Mouse (Mus musculus): ENCODE results near the gene Fastk. TPM values are rescaled to one million over a fixed set of nuclear protein-coding genes. Genes with fewer than 3 reads are reported as not detected.

The Fastk gene
- polyA plus RNA-seq, 1 experiment from 2014 or later: 156 TPM

DNA sequence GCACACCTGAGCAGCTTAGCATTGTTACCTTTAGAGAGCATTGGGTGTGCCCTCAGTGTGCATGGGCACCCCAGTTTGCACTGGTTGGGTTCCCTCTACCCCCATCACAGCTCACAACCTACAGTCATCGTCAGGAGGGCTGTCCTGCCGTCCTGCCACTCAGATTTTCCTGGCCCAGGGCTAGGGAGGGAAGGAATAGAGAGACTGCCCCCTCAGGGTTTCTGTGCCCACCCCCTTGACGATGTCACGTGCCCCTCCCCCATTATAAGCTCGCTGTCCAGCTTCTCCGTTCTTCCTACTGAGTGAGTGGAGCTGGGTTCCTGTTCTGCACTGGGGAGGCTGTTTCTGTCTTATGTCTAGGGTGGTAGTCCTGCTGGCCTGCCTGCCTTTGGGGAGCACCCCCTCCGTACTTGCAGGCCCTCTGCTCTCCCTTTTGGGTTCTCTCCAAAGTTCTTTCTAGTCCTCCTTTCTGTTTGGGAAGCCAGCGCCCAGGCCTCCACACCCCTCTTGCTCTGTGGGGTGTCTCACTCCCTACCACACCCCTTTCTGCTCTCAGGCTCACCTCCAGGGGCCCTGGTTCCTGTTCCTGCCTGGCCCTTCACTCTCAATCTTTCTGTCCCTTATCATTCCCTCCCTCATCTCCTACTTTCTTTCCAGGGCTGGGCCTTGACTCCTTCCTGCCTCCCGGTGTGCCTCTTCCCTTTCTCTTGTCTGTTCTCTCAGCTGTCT lies 18.4 kb downstream of the Fastk start:
- H3K4me1 ChIP-seq: peaks cover 55% of the 10 kb centered on the region
- H3K9me3 ChIP-seq: no peaks in the 10 kb centered on the region
- WGBS: 14% methylated on average over 9 of the region's 9 CpGs
- DNase-seq (ENCODE audit: low spot score): no peak
- 0 out of 2 replicates have a peak overlapping the region, but pooled peaks have one; percentile 94 for H3K27ac ChIP-seq
- peak overlapping the region; percentile 78 for H3K4me3 ChIP-seq
- H3K27me3 ChIP-seq (ENCODE audit: insufficient read depth, poor library complexity, severe bottlenecking): no peaks in the 10 kb centered on the region
- peaks cover 30% of the 10 kb centered on the region for H3K36me3 ChIP-seq

GRCm38 (mm10) chr5:24426037-24426432 lies 19.1 kb downstream of the Fastk start:
- Histone ChIP-seq H3K36me3 (peaks cover 27% of the 10 kb centered on the region), H3K4me1 (peaks cover 55% of the 10 kb centered on the region), H3K4me3 (peak overlapping the region; percentile 78), H3K9me3 (no peaks in the 10 kb centered on the region), H3K27ac (peak overlapping the region; percentile 94), H3K27me3 (ENCODE audit: insufficient read depth, poor library complexity, severe bottlenecking) (no peaks in the 10 kb centered on the region)
- no peak for DNase-seq (ENCODE audit: low spot score)
- under 1% methylated on average over 10 of the region's 10 CpGs for WGBS

- WGBS: under 1% methylated on average over 28 of the region's 30 CpGs
- no peaks in the 10 kb centered on the region for H3K9me3 ChIP-seq
- H3K27me3 ChIP-seq (ENCODE audit: insufficient read depth, poor library complexity, severe bottlenecking): no peaks in the 10 kb centered on the region
- H3K27ac ChIP-seq: peak overlapping the region; percentile 94
- peaks cover 55% of the 10 kb centered on the region for H3K4me1 ChIP-seq
- DNase-seq (ENCODE audit: low spot score): peak; percentile 84
- peak overlapping the region; percentile 78 for H3K4me3 ChIP-seq
- peaks cover 27% of the 10 kb centered on the region for H3K36me3 ChIP-seq
Measured at GRCm38 (mm10) chr5:24425421-24426036, 19.6 kb downstream of the Fastk start.

DNA sequence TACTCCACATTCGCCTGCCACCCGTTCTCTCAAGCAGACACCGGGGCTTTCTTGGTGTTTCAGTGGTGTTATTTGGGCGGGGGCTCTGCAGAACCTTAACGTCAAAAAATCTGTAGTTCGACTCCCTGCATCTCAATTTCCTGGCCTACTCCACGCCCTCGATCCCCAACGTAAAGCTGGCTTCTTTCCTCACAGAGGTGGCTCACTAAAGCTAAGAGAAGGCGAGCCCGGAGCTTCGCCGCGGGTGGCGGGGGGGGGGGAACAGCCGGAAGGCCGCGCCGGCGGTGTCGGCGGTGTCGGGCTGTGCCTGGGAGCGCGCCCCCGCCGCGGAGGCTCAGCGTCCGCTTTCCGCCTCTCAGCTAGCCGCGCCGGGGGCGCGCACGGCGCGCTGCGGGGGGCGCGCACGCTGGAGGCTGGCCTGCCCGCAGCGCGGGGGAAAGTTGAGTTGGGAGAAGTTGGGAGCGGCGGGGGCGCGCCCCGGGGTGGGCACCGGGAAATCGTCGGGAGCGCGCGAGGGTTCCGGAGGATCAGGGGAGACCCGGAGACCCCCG lies 20.2 kb downstream of the Fastk start:
- DNase-seq (ENCODE audit: low spot score): peak; percentile 87
- Histone ChIP-seq H3K27me3 (ENCODE audit: insufficient read depth, poor library complexity, severe bottlenecking) (no peaks in the 10 kb centered on the region), H3K36me3 (peaks cover 27% of the 10 kb centered on the region), H3K4me3 (peak overlapping the region; percentile 78), H3K4me1 (peaks cover 55% of the 10 kb centered on the region), H3K9me3 (no peaks in the 10 kb centered on the region), H3K27ac (peak overlapping the region; percentile 94)
- WGBS: 1% methylated on average over 60 of the region's 60 CpGs

DNA sequence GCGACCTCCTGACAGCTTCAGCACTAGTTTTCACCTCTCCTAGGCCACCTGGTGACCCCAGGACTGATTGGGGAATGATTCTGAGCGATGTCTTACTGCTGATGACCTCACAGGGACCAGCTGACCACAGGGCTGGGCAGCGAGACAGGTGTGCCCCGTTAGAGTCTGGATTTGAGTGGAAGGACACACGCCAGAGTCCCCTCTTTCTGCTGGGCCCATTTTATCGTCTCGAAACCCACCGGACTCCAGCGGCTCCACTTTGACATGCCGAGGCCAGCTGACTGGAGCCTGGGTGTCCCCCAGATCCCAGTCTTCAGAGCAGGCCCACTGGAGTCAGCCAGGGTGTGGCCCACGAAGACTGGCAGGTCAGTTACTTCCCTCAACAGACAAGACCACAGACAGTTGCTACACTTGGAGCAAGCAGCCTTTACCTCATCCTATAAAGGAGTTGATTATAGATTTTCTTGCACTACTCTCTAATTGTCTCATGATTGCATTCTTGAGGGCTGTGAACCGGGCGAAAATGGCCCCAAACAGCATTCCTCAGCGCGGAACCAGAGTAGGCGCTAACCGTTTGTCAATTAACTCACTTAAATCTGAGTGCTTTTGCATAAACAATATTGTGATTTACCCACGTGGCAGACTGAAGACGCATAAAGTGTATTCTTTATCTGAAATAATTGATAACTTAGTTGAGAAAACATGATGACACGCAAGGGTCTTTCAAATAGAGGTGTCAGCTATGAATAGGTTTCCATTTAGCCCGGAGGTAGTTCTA lies 20.9 kb downstream of the Fastk start:
- DNase-seq (ENCODE audit: low spot score): no peak
- Histone ChIP-seq H3K27ac (peak overlapping the region; percentile 94), H3K4me3 (peak overlapping the region; percentile 78), H3K9me3 (no peaks in the 10 kb centered on the region), H3K36me3 (peaks cover 27% of the 10 kb centered on the region), H3K4me1 (peaks cover 55% of the 10 kb centered on the region), H3K27me3 (ENCODE audit: insufficient read depth, poor library complexity, severe bottlenecking) (no peaks in the 10 kb centered on the region)
- WGBS: 13% methylated on average over 21 of the region's 21 CpGs

DNA sequence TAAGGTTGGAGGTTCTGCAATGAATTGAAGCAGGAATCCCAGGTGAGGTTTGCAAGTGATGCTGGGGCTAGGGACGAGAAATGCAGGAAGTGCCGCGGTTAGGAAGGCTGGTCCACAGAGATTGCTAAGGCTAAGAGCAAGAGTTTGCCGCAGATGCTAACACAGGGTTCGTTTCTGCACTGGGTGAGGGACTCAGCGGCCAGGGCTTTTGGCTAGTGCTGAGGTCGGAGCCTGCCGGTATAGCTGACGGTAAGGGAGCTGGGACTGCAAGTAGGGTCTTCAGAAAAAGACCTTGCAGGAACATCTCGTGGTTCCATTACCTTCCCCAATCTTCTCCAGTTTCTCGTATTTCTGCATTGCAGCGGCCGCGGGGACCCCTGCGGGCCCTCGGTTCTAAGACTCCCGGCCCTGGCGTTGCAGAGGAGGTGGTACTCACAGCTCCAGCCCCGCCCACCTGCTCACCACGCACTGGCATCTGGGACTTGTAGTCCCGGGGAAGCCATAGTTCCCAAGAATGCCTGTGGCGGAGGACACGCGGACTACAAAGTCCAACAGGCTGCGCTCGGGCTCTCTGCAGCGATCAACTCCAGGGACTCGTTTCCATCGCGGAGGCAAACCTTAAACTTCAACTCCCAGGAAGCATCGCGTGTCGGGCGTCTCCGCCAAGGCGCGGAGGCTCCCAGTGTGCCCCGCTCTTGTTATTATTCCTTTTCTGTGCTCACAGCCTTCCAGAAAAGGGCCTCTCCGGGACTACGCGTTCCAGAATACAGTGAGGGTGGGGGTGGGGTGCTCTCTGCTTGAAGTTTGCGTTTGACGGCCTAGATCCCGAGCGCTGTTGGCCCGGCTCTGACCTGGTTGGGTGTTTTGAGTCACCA lies 21.7 kb downstream of the Fastk start, which contains the start of the genes Cdk5 and Slc4a2:
Gene Cdk5, minus strand, starts transcription at position 402 of the 875 bp plus-strand sequence.
Gene Slc4a2, plus strand, starts transcription at position 709 of the 875 bp plus-strand sequence.
- peak; percentile 100 for DNase-seq (ENCODE audit: low spot score)
- H3K4me1 ChIP-seq: peaks cover 50% of the 10 kb centered on the region
- H3K36me3 ChIP-seq: peaks cover 34% of the 10 kb centered on the region
- H3K27me3 ChIP-seq (ENCODE audit: insufficient read depth, poor library complexity, severe bottlenecking): no peaks in the 10 kb centered on the region
- WGBS: under 1% methylated on average over 46 of the region's 46 CpGs
- H3K27ac ChIP-seq: peak within 1 kb of the TSS; percentile 94
- H3K9me3 ChIP-seq: no peaks in the 10 kb centered on the region
- peak within 1 kb of the TSS; percentile 78 for H3K4me3 ChIP-seq

DNA sequence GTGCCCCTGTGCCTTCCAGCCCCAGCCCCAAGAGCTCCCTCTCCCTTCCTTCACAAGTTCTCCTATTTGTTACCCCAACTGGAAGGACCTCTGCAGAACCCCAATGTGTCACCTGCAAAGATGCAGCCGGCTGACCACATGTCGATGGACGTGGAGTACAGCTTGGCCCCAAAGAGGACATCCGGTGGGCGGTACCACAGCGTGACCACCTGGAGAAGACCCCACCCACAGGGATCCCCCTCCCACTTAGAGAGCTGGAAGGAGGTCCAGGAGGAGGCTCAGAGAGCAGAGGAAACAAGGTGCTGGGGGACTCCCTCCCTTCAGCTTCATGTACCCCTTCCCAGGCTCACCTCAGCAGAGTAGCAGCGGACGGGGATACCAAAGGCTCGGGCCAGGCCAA lies 24.7 kb downstream of the Fastk start:
- peaks cover 14% of the 10 kb centered on the region; the same call in 1 of the 2 replicates for H3K27me3 ChIP-seq (ENCODE audit: insufficient read depth, poor library complexity, severe bottlenecking)
- no peak overlapping the region for H3K27ac ChIP-seq
- H3K4me3 ChIP-seq: no peak overlapping the region
- no peak for DNase-seq (ENCODE audit: low spot score)
- 85% methylated on average over 9 of the region's 9 CpGs for WGBS
- peaks cover 34% of the 10 kb centered on the region for H3K4me1 ChIP-seq
- peaks cover 32% of the 10 kb centered on the region for H3K36me3 ChIP-seq
- no peaks in the 10 kb centered on the region for H3K9me3 ChIP-seq

- DNase-seq (ENCODE audit: low spot score): no peak
- no peak overlapping the region for H3K27ac ChIP-seq
- H3K4me1 ChIP-seq: peaks cover 25% of the 10 kb centered on the region
- 84% methylated on average over 10 of the region's 10 CpGs for WGBS
- H3K9me3 ChIP-seq: no peaks in the 10 kb centered on the region
- H3K36me3 ChIP-seq: peaks cover 32% of the 10 kb centered on the region
- no peak overlapping the region for H3K4me3 ChIP-seq
- H3K27me3 ChIP-seq (ENCODE audit: insufficient read depth, poor library complexity, severe bottlenecking): peaks cover 34% of the 10 kb centered on the region
Measured at GRCm38 (mm10) chr5:24417587-24417986, 27.5 kb downstream of the Fastk start.

DNA sequence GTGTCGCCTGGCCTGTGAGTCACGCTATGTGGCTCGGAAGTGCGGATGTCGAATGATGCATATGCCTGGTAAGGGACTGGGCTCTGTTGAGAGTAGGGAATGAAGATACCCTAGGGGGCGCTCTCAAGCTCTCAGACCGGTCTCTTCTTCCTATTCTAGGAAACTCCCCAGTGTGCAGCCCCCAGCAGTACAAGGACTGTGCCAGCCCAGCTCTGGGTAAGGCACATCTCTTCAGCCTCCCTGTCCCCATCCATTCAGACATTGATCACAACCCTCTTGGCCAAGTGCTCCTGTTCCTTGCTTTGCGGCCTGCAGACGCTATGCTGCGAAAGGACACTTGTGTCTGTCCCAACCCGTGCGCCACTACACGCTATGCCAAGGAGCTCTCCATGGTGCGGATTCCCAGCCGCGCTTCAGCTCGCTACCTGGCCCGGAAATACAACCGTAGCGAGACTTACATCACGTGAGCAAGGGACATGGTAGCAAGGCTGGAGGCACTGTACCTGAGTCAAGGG lies 28.8 kb downstream of the Fastk start:
- 3% methylated on average over 21 of the region's 21 CpGs for WGBS
- H3K36me3 ChIP-seq: peaks cover 28% of the 10 kb centered on the region
- H3K4me1 ChIP-seq: peaks cover 23% of the 10 kb centered on the region
- H3K27me3 ChIP-seq (ENCODE audit: insufficient read depth, poor library complexity, severe bottlenecking): peaks cover 34% of the 10 kb centered on the region
- peak; percentile 85 for DNase-seq (ENCODE audit: low spot score)
- H3K9me3 ChIP-seq: no peaks in the 10 kb centered on the region
- H3K4me3 ChIP-seq: peak overlapping the region; percentile 34; the same call in 1 of the 2 replicates
- H3K27ac ChIP-seq: no peak overlapping the region

GRCm38 (mm10) chr5:24413938-24414337 lies 31.1 kb downstream of the Fastk start:
- Histone ChIP-seq H3K27ac (no peak overlapping the region), H3K4me1 (peaks cover 23% of the 10 kb centered on the region)
- 81% methylated on average over 13 of the region's 13 CpGs for WGBS

DNA sequence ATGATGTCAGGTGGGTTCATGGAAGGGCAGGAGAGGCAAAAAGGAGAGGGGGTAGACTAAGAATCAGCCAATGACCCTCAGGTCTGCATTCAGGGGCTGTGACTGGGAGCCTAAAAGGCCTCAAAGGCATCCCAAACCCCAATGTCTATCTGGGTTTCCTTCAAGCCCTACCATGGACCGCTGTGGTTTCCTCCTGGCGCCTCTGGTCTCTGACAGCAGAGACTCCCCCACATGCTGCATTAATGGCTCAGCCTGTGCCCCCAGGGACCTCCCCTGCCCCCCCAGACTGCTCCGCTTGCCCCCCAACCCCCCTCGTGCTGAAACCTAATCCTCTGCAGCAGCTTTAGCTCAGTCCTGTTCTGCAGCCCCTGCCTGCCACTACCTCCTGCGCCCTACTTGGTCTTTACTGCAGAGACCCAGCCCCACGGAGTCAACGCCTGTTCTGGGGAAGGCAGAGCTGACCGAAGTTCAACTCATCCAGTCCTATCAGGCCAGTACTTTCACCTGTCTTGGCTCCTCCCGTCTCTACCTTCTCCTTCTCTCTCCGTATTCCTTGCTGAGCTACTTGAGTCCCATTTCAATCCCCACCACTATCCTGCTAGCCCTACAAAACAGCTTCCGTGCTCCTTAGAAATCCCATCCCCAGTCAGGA lies 31.9 kb downstream of the Fastk start, which contains the start of gene Asic3:
Gene Asic3, plus strand, starts transcription at position 351 of the 652 bp plus-strand sequence.
- H3K4me3 ChIP-seq: no peak within 1 kb of the TSS
- peaks cover 14% of the 10 kb centered on the region for H3K36me3 ChIP-seq
- peaks cover 34% of the 10 kb centered on the region for H3K27me3 ChIP-seq (ENCODE audit: insufficient read depth, poor library complexity, severe bottlenecking)
- no peak within 1 kb of the TSS for H3K27ac ChIP-seq
- no peak for DNase-seq (ENCODE audit: low spot score)
- no peaks in the 10 kb centered on the region for H3K9me3 ChIP-seq
- H3K4me1 ChIP-seq: peaks cover 23% of the 10 kb centered on the region
- WGBS: 43% methylated on average over 11 of the region's 11 CpGs

More at GRCm38 (mm10) chr5:24413938-24414337, 31.1 kb downstream of the Fastk start:
- H3K27me3 ChIP-seq (ENCODE audit: insufficient read depth, poor library complexity, severe bottlenecking): peaks cover 34% of the 10 kb centered on the region
- peaks cover 12% of the 10 kb centered on the region for H3K36me3 ChIP-seq
- no peak overlapping the region for H3K4me3 ChIP-seq
- no peaks in the 10 kb centered on the region for H3K9me3 ChIP-seq
- no peak for DNase-seq (ENCODE audit: low spot score)

All from heart, embryonic 10.5 days (tissue).